Mouse (Mus musculus) layer of hippocampus, adult 9-11 months (tissue): ENCODE data around the gene Cacng2.

Source experiments
- DNase-seq: peaks from one replicate; pipeline ENCODE4 v3.0.0; 2022

Gene Cacng2

DNA sequence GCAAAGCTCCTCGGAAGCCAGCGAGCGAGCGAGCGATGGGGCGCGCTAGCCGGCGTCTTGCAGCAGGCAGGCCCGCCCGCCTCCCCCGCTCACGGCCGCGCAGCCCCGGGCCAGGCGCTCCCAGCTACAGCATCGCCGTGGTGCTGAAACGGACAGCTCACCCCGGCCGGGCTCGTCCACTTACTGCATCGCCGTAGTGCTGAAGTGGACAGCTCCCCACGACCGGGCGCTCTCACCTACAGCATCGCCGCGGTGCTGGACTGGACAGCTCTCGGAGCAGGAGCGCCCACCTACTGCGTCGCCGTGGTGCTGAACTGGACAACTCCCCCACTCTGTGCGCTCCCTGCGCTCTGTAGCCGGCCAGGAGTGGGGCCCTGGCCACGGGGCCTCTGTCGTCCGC, at the start of gene Cacng2:
Gene Cacng2, minus strand, starts transcription at position 325 of the 400 bp plus-strand sequence.
- DNase-seq, result peak; percentile 91

DNA sequence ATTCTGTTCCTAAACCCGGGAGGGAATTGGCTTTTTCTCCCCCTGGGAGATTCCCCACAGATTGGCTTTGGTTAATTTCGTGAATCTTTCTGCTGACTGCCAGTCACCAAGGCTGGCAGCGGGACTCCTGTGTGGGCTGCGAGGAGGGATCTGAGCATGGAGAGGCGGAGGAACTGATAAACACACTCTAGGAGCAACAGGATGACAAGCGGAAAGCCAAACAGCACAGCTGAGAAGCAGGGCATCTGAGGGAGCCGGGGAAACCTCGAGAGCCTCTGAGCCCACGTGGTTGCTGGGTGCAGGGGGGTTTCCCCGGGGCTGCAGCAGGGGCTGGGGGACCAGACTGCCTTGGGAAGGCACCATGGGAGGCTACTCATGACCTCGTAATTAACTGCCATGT, 49.7 kb upstream of the Cacng2 start:
- DNase-seq, result peak; percentile 60

DNA sequence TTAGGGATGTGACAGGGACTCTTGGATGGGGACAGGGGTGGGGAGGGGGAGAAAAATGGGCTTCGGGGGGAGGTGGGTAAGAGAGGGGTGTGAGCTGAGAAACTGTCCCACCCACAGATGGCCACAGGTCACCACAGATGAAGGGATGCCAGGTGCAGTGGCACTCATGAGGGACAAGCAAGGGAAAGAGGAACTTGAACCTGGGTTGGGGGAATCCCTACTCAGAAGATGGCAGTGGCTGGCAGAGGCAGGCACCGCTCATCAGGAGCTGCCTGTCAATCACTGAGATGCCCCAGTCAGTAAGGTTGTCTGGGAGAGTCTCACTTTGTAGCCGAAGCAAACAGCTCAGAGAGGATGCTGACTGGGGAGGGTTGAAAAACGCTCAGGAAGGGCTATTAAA, 45.5 kb upstream of the Cacng2 start:
- no peak for DNase-seq

DNA sequence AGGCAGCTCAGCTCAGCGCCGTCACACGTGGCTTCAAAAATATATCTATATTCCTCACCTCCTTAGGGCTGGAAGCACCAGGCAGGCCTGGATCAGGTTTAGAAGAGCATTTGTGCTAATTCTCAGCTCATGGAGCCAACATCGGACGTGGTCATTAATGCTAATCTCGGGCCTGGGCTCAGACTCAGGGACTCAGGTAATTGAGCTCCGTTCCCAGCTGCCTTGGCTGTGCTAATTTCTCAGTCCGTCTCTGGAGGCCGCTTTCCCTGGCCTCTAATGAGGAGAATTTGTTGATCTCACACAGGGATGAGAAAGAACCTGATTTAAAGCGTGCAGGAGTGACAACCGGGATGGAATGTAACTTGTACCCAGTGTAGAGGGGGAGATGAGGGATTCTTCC, 44.6 kb upstream of the Cacng2 start:
- DNase-seq, result no peak

DNA sequence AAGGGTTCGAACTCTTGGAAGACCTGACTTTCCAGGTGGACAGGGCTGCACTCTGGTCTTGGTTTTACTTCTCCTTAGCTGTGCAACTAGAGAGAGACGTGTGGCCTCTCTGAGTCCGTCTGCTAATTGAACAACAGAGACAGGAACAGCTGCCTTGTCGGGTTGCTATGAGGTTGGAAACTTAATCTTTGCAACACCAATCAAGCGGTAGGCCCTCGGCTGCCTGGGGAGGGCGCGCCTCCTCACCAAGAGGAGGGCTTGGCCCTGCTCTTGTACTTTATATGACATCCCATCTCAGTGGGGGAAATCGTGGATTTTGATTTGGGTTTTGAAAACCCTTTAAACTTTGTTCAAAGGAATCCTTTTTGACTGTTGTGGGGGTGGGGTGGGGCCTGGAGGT, 42.1 kb upstream of the Cacng2 start:
- DNase-seq, result no peak

DNA sequence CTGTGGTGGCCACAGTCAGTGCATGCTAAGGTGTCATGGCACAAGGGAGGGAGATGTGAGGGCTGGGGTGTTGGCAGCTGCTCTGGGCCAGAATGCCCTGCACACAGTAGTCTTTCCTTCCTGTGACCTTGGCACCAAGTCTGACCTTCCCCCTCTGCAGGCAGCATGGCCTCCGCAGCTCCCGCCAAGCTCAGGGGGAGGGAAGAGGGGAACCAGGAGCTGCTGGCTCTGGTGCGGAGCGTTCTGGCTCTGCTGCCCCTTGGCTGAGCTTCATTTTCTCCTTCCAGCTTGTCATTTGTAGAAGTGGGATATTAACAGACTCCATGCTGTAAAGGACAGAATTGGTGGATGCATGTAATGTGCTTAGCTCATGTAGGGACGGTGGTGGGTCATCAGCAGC, 38.5 kb upstream of the Cacng2 start:
- DNase-seq, result no peak

DNA sequence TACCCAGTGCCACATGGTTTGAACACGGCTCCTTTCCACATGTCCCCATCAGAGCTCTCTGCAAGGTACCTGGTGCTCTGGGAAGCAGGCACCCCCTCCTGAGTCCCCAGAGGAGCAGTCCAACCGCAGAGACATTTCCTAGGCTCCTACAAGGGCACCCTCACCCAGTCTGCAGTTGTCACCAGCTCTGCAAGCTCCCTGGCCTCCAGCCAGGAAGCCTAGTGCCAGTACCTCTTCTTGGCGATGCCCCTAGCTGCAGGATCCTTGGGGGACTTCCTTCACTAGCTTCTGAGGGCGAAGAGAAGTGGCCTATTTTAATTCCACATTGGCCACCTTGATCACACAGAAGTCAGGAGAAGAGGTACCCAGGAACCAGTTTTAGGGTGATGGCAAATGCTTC, 38.0 kb upstream of the Cacng2 start:
- no peak for DNase-seq

DNA sequence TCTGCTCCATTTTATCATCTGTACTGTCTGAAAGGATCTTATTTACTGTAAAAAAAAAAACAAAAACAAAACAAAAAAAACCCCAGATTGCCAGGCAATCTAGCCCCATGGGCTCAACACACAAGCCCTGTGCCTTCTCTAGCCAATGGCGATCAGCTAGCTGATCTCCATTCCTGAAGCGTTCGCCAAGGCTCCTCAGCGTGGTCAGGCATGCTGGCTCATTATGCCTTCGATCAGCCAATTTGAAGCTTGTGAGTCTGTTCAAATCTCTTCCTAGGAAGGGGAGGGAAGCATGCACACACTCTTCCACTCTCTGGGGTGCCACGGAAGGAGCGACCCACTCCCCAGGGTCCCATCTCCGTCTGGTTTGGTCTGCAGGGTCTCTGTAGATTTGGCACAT, 37.5 kb upstream of the Cacng2 start:
- DNase-seq, result no peak

DNA sequence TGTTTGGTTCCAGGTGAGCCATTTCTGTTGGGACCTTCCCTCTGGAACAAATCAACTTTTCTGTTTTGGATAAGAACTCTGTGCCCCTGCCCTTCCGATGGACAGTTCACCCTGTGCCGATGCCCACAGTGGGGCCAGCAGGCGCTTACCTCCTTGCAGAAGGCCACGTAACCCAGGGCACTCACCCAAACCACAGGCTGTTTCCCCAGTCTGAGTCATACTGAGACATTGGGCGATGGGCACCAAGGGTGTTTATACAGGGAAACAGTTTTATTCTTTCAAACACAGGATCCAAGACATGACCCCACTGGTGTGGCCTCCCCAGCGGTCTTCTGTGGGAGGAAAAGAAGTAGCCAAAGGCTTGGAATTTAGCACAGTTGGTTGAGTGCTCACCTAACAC, 35.6 kb upstream of the Cacng2 start:
- no peak for DNase-seq

DNA sequence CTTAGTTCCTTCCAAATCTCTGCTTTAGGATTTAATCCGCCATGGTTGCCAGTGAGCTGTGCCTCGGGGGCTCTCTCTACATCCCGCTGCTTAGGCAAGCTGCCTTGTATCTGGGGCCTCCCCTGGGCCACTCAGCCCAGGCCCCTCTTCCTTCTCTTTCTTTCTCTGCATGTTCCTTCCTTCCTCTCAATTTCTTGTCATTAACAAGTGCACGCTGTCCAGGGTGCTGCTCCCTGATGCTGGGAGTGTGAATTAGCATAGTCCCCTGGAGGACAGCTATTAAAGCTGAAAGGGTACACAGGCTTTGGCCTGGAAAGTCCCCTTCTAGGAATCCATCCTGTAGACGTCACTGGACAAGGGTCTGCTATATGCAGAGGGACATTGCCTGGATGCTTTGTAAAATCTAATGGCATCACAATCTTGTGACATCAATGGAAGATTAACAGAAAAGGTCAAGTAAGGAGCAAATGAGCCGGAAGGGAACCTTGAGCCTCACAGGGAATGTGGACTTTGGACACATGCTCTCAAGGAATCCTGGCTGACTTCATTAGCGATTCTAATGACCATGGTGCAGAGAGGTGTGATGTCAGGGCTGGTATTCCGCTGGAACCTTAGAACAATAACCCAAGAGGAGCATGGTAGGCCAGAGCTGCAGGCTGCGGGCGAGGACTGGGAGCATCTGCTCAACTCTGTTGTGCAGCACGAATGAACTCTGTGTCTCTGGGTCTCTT, 33.4 kb upstream of the Cacng2 start:
- no peak for DNase-seq

DNA sequence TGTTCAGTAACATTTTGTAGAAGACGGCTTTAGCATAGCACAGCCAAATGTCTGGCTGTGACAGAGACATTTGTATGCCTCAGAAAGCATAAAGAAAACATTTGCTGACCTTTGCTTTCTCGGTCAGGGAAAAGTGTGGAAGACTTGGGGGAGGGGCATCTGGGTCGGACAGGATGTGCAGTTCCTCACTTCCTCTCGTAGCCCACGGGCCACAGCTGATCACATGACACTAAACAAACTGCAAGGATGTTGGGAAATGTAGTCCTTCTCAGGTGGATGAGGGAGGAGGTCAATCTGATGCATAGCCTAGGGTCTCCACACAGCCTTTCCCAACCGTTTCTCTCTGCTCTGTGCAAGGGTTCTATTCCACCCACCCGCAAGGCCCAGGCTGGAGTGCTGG, 28.7 kb upstream of the Cacng2 start:
- no peak for DNase-seq

DNA sequence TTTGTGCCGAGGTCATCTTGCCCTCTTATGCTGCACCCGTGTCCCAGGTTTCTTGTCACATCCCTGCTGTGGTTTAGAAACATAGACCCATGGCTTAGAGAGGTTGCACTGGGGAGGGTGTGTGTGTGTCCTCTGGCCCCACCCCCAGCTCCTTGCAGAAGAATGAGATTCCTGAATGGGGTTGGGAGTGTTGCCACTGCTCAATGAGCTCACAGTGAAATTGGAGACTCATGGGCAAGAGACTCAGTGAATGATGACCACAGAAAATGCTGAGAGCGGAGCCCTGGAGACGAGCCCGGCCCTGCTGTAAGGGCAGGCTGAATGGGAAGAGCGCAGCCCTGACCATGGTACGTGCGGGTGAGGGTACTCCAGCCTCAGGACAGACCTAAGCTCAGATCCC, 20.4 kb upstream of the Cacng2 start:
- no peak for DNase-seq

DNA sequence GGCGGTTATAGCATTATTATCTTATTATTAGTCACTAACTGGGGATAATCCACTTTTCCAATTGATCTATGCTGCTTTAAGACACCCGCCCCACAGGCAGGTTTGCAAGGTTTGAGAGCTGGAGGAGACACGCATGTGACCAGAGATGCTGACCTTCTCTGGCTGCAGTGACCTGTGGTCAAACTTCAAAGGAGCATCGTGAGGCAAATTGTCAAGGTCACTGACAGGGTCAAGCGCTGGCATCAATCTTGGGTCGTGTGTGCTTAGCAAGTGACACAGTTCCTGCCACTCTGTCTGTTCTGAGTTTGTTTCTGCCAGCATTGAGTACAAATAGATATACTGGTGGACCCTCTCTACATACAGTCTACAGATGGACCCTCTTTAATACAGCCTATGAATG, 14.8 kb upstream of the Cacng2 start:
- no peak for DNase-seq

DNA sequence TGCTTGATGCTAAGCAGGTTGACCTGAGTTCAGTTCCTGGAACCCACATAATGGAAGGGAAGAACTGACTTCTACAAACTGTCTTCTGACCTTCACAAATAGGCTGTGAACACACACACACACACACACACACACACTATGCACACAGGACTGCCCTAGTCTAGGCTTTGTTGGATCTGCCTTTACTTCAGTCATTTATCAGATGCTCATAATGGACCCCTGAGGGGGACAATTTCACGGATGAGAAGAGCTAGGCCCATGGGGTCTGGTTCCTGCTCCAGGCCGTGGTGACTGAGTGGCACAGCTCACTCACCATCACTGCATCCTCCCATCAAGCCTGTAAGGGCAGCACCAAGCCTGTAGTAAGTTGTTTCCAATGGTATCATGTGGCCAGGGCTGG, 13.6 kb upstream of the Cacng2 start:
- no peak for DNase-seq

DNA sequence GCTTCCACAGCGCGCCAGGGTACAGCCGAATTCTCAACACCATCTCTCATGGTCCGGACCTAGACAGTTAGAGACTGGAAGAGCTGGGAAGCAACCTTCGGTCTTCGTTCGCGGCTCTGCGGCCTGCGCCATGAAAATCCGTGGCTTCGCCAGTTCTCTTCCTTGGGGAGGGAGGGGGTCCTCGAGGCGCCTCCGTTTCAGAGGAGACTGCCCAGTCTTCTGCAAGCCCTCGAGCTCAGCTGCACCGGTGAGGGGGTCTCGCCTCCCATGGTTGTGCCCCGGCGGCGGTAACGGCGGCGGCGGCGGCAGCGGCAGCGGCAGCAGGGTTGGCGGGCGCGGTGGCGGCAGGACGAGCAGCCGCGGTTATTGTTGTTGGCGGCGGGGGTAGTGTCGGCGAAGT, 580 bp downstream of the Cacng2 start:
- DNase-seq, result no peak

DNA sequence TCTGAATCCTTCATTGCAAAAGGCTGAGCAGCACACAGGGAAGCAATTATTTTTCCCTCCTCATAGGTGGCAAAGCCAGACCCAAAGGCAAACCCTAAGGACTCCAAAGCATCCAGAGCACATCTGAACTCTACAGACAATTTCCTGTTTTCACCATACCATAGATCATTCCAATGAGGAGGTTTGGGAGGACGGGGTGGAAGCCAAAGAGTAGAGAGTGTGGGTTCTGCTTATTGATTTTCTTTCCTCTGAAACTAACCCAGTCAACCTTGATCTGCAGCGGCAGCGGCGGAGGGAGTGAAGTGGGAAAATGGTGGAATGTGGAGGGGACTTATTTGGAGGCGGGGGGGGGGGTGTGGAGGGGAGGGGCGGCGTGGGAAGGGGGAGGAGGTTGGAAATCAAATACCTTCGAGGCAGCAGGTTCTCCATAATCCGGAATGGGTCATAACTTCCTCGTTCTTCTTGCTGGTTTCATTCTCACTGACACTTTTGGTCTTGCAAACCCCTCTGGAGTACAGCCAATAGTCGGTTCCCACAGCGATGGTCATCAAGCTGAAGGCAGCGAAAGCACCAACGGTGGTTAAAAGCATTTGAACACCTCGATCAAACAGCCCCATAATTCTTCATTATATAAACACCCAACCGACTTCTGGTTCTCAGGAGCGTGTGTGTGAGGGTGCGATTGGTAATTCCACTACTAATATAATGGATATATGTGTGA, 1.4 kb downstream of the Cacng2 start:
- no peak for DNase-seq

DNA sequence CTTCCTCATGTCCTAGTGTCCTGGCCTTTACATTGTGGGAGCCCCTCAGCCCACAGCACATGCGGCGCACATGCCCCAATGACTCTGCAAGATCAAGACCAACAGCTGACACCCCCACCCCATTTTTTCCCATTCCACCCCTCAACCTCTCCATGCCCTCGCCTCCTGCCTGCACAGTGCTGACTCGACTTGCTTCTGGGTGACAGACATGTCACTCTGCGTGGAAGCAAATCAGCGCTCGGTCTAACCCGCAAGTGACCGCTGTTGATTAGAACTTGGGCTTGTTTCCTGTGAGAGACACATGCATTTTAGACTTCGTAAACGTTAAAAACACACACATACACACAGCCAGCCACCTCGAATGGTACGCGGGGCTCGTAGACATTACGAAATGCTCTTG, 2.1 kb downstream of the Cacng2 start:
- no peak for DNase-seq

DNA sequence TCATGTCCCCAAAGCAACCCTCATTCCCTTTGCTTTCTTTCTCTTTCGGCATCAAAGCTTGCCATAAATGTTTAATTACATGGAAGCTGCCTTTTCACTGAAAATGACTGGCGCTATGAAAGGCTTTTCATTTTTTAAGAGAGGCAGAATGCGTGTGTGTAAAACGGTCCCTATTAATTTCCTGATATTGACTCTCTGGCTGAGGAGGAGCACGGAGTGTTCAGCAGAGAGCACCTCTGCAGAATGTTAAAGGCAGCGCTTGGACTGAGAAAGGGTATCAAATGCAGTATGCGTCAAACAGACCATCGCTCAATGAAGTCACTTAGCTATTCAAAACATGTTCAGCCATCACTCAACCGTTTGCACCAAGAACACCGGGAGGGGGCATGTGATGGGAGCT, 2.9 kb downstream of the Cacng2 start:
- DNase-seq, result no peak

DNA sequence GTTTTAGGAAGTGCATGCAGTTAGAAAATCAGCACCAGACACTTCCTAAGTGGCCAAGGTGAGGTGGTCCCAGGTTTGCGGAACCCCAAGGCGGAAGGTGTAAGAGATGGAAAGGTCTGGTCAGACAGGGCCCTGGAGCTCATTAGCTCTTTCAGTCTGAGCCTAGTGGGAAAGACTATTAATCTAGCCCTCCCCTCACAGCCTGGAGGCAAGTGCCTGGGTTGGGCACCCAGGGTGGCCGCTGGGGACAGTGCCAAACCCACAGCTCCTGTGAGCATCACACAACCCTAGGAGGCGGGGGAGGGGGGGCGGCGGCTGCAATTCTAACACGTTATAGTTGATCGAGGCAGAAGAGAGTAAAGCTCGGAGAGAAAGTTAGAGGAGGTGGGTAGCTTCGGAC, 3.6 kb downstream of the Cacng2 start:
- no peak for DNase-seq

DNA sequence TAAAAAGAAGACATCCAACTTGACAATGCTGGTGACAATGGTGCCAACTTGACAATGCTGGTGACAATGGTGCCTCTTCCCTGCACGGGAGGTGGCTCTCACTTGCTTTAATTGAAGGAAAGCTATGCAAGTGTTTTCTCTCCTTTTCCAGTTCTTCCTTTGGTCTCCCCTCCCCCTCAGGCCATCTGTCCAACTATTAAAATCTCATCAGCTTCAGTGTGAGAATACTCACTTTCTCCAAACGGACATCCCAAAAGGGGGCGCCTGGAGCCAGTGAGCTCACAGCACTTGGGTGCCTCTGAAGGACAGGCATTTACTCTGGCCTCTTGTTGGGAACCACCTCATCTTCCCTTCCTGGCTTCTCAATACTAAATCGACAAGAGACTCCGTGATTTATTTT, 20.3 kb downstream of the Cacng2 start:
- DNase-seq, result no peak

DNA sequence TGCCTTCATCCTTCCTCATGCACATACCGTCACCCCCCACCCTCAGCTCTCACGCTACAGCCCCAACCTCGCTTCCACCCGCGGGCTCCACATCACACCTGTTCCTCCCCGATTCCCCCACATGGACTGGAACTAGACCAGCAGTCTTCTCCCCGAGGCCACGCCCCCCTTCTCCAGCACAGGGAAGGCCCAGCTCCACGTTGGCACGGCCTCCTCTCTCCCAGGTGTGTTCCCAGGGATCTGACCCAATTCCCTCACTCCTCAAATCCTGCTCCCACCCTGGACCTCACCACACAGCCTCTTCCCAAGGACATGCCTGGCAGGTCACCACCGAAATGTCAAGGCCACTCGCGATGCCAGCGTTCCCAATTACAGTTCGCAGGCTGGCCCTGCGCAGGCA, 23.8 kb downstream of the Cacng2 start:
- DNase-seq, result no peak

DNA sequence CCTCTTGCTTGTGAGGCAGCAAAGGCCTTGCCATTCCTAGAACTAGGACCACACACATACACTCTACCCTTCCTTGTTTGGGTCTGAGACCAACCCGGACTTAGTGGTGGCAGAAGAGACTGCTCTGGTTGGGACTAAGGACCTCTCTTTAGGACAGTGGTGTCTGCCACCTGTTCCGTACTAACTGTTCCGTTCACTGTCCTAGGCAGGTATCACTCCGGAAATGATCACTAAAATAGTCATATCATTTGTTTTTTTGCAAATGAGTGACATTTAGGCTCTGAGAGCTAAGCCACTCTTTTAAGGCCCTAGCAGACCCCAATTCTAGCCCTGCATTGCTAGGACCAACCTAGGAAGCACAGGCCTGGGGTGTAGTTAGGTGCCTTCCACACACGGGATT, 26.2 kb downstream of the Cacng2 start:
- no peak for DNase-seq

DNA sequence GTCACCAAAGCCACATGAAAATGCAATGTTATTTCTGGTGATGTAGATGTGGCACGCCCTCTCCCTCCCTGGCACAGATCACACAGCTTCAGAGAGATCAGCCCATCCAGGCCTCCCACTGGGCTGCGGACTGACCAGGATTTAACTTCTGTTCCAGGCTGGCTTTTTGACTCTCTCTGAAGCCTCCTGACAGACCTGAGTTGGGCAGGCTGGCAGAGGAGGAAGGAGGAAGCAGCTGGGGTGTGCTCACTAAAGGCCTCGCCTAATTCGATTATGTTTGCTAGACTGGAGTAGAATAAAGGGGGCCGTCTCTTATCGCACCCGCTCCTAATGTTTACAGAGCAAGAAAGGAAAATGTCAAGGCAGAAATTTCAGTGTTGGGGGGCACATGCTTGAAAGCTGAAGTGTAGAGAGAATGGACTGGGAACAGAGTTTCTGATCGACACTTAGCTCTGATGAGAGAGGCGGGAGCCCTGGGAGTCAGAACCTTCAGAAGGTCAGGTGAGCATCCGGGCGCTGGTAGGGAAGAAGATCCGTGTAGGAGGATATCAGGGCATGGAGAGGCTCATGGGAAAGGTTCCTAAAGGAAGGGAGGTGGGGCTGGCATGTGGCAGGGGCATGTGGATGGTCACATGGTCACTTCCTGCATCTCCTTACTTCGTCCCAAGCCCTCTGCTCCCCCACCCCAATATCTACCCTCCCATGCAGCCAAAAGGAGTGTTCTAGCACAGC, 36.8 kb downstream of the Cacng2 start:
- DNase-seq, result no peak

DNA sequence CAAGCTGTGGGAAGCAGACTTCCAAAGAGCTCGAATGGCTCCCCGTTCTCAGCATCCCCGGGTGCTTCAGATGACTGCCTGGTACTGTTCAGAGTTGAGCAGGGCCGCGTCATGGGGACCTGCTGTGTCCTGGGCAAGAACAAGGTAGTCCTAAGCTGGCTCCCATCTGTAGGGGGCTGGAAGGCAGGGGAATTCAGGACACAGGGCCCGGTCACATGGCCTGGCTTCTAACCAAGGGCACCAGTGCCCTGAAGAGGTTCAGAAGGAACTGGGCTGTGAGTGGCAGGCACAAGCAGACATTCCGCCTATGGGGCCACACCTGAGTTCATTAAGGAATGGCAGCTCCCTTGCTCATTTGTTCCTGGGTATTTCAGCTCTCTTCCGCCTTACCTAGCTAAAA, 37.7 kb downstream of the Cacng2 start:
- no peak for DNase-seq
